Comparison of ENCODE assay signal across 17 mouse cellular contexts in genomic region chr1:61313196-61313595, GRCm38 (mm10).
DNase-seq lines count a peak whose midpoint lies in the region.
"Had no signal": no experiment of that assay in that cellular context is flagged by ENCODE, and none has a peak within 500 bp of the region (broad histone marks: within the 10 kb centered on the region; RNA-seq: fewer than 3 reads in every experiment).

No protein-coding gene starts in this region.

- peak; percentile 47 for DNase-seq in adrenal gland, adult 2 months
- no peak for DNase-seq in adrenal gland, postnatal 4 days (ENCODE audit: low spot score in 2 of 2)
- peak; percentile 53 for DNase-seq in adrenal gland, adult 8-10 months
- DNase-seq in adrenal gland, postnatal 10 days, result no peak
- DNase-seq in adrenal gland, postnatal 14 days, result peak; percentile 40
- DNase-seq in adrenal gland, postnatal 25 days, result no peak
- peak; percentile 43 for DNase-seq in heart, adult 11 months
- no peak for DNase-seq in heart, adult 8-10 months (ENCODE audit: low spot score)
- DNase-seq: B cell, adult 2 months; cerebellum, adult 11 months; cerebellum, adult 11-12 months; cerebellum, adult 18-20 months; cerebellum, adult 2 months; cerebellum, adult 8-10 months; cerebellum, adult 9-10 months; cerebellum, adult 9-11 months; cerebellum, postnatal 10 days had no signal

Comparison
In these comparisons a context has a peak if more than half of its experiments do, and no peak if none do; other contexts are left out.
1. DNase-seq: peak in adrenal gland, adult 2 months (single experiment), adrenal gland, adult 8-10 months (single experiment), adrenal gland, postnatal 14 days (single experiment) and heart, adult 11 months (single experiment); none in adrenal gland, postnatal 4 days (0 of 2), adrenal gland, postnatal 10 days (single experiment), adrenal gland, postnatal 25 days (single experiment) and heart, adult 8-10 months (single experiment).